Mouse (Mus musculus): Measurements from ENCODE around the gene Cic.
"Not testable (repeated sequence)": the region's sequence is repeated elsewhere in the genome, so short reads cannot be mapped to it uniquely, and the experiment has no call there.

Gene Cic

GRCm38 (mm10) chr7:25309425-25309824 lies 41.9 kb downstream of the Cic start:
- no peak for DNase-seq

- no peak for DNase-seq
Observed at GRCm38 (mm10) chr7:25311193-25311592, 43.7 kb downstream of the Cic start.

- DNase-seq: no peak
Observed at GRCm38 (mm10) chr7:25313325-25313724, 45.8 kb downstream of the Cic start.

- no peak for DNase-seq
Observed at GRCm38 (mm10) chr7:25314606-25315305, 47.3 kb downstream of the Cic start.

GRCm38 (mm10) chr7:25315306-25316041 lies 48.0 kb downstream of the Cic start:
- DNase-seq: peak; percentile 31 to 34

- DNase-seq: peak; percentile 90 to 92
Observed at GRCm38 (mm10) chr7:25316532-25317445, 49.3 kb downstream of the Cic start, which contains the start of gene Megf8. Gene Megf8, plus strand, starts transcription at chr7:25317164.

GRCm38 (mm10) chr7:25317446-25317999 lies 50.0 kb downstream of the Cic start:
- DNase-seq: no peak

- DNase-seq: no peak
Observed at GRCm38 (mm10) chr7:25322058-25322484, 54.6 kb downstream of the Cic start.

DNA sequence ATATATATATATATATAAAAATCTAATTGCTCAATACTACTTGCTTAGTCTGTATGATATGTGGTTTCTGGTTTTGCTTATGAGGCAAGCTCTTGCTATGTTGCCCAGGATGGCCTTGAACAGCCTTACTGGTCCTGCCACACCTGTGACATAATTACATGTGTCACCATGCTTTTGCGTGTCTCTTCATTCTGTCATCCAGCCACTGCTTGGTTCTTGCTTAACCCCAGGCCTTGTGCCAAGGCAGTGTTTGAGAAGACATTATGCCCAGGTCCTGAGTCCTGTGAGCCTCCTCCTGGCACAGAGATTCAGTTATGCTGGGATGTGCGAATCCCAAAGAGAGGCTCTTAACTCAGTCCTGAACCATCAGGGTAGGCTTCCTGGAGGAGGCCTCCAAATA lies 55.7 kb downstream of the Cic start:
- DNase-seq: no peak

GRCm38 (mm10) chr7:25325431-25325830 lies 57.9 kb downstream of the Cic start:
- not testable (repeated sequence) for DNase-seq

GRCm38 (mm10) chr7:25326233-25326632 lies 58.7 kb downstream of the Cic start:
- no peak for DNase-seq

DNA sequence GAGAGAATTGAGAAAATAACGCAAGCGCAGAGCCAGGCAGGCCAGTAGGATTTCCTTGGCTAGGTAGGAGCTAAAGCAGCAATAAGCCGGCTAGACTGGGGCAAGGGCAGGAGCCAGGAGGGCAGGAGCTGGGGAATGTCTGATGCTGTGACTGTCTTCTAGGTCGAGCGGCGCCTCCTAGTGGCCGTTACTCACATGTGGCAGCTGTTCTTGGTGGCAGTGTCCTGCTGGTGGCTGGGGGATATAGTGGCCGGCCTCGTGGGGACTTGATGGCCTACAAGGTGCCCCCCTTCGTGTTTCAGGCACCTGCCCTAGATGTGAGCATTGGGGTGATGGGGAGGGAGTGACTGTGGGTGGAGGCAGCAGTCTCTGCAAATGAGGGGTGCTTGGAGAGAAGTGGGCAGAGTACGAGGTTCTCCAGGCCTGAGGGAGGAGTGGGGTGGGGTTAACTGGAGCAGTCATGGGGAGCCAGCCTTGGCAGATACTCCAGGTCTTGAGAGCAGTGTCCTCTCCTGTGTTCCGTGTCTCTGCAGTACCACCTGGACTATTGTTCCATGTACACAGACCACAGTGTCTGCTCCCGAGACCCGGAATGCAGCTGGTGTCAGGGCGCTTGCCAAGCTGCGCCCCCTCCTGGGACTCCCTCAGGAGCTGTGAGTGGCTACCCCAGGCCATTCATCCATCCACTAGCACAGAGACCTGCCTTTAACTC lies 66.2 kb downstream of the Cic start:
- DNase-seq: peak; percentile 82 to 83

- DNase-seq: no peak
Observed at GRCm38 (mm10) chr7:25334472-25334871, 67.0 kb downstream of the Cic start.

DNA sequence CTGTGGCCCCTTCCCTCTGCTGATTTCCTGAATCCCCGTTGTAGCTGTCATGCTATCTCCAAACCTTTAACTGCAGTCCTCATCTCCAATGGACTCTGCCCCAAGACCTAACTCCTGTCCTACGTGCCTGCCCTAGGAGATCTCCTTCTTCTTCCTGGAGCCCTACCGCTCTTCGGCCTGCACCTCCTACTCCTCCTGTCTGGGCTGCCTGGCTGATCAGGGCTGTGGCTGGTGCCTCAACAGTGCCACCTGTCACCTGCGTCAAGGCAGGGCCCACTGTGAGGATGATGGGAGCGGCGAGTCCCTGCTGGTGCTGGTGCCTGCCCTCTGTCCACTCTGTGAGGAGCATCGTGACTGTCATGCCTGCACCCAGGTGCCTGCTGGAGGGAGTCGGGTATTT lies 71.8 kb downstream of the Cic start:
- no peak for DNase-seq

DNA sequence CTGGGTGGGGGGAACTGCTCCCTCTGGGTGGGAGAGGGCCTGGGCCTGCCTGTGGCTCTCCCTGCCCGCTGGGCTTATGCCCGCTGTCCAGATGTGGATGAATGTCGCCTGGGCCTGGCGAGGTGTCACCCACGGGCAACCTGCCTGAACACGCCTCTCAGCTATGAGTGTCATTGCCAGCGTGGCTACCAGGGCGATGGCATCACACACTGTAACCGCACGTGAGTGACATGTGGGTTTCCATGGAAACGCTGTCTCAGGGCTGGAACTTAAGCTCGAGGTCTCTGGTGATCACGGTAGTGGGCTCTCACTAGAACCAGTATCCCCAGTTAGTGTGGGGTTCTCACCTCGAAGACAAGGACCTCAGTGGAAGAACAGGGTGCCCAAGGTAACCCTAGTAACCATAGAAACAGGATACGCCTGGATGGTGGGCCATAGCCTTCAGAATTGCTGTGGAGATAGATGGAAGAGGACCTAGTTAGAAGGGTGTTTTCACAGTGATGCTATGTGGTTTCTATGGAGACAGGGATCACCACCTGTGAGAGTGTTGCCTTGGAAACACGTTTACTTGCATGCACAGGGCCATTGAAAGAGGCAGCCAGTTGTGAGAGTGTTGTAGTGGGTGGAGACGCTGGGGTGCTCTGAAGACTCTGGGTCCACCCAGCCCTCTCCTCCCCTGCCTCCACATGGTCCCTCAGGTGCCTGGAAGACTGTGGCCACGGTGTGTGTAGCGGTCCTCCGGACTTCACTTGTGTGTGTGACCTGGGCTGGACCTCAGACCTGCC lies 73.7 kb downstream of the Cic start:
- DNase-seq: no peak
